In genomic region chr5:104131544-104131943, GRCm38 (mm10) we compare ENCODE assay signal across 10 mouse cellular contexts. TPM values are rescaled to one million over a fixed set of nuclear protein-coding genes. Genes with fewer than 3 reads are reported as not detected.
DNase-seq lines count a peak whose midpoint lies in the region; ATAC-seq and TF ChIP-seq lines count a peak whose summit lies in the region.
"Had no signal": no experiment of that assay in that cellular context is flagged by ENCODE, and none has a peak within 500 bp of the region (broad histone marks: within the 10 kb centered on the region; RNA-seq: fewer than 3 reads in every experiment).

No protein-coding gene starts in this region.

- H3K79me2 ChIP-seq in liver, adult 2 months (ENCODE audit: control insufficient read depth, insufficient read depth, low read length) = no peaks in the 10 kb centered on the region

- no peaks in the 10 kb centered on the region for H3K4me1 ChIP-seq in cerebellum, adult 2 months (ENCODE audit: control insufficient read depth, insufficient read depth, low read length)
- no peaks in the 10 kb centered on the region for H3K4me1 ChIP-seq in liver, adult 2 months (ENCODE audit: control insufficient read depth, insufficient read depth, low read length)
- H3K4me1 ChIP-seq in liver, embryonic 12.5 days = no peaks in the 10 kb centered on the region
- no peaks in the 10 kb centered on the region for H3K4me1 ChIP-seq in forebrain, embryonic 14.5 days (ENCODE audit: control insufficient read depth, insufficient read depth, low read length)
- H3K4me1 ChIP-seq: liver, embryonic 15.5 days had no signal

- H3K9ac ChIP-seq in liver, adult 2 months (ENCODE audit: low read depth, low read length) = no peak overlapping the region
- H3K9ac ChIP-seq in liver, embryonic 12.5 days = no peak overlapping the region
- no peak overlapping the region for H3K9ac ChIP-seq in forebrain, embryonic 14.5 days (ENCODE audit: low read length)
- H3K9ac ChIP-seq: liver, embryonic 15.5 days had no signal

- H3K36me3 ChIP-seq in liver, adult 2 months (ENCODE audit: control insufficient read depth, insufficient read depth, low read length) = no peaks in the 10 kb centered on the region
- H3K36me3 ChIP-seq in liver, embryonic 12.5 days = no peaks in the 10 kb centered on the region
- no peaks in the 10 kb centered on the region for H3K36me3 ChIP-seq in forebrain, embryonic 14.5 days (ENCODE audit: control insufficient read depth, insufficient read depth, low read length)
- H3K36me3 ChIP-seq: liver, embryonic 15.5 days had no signal

- peak; percentile 43; the same call in 1 of the 2 replicates for TF ChIP-seq CTCF in cerebellum, adult 2 months (IDR thresholded peaks at IDR 0.05; ENCODE audit: borderline replicate concordance, insufficient read depth, low read depth, low read length)
- TF ChIP-seq CTCF in liver, adult 2 months (IDR thresholded peaks at IDR 0.05; ENCODE audit: low read depth, low read length) = peak; percentile 55

- no peak overlapping the region for H3K4me3 ChIP-seq in cerebellum, adult 2 months (replicated peaks; ENCODE audit: insufficient read depth, low read depth, low read length)
- no peak overlapping the region for H3K4me3 ChIP-seq in liver, adult 2 months (ENCODE audit: insufficient read depth, low read depth, low read length)
- H3K4me3 ChIP-seq in liver, embryonic 12.5 days = no peak overlapping the region
- H3K4me3 ChIP-seq in forebrain, embryonic 14.5 days (ENCODE audit: low read depth, low read length) = no peak overlapping the region
- H3K4me3 ChIP-seq: liver, embryonic 15.5 days had no signal

- no peak for TF ChIP-seq POLR2A in cerebellum, adult 2 months (IDR thresholded peaks at IDR 0.05; ENCODE audit: borderline replicate concordance, insufficient read depth, low read length)
- no peak for TF ChIP-seq POLR2A in liver, adult 2 months (IDR thresholded peaks at IDR 0.05; ENCODE audit: extremely low read depth, insufficient read depth, low read length)

- no peaks in the 10 kb centered on the region for H3K9me3 ChIP-seq in liver, embryonic 12.5 days (replicated peaks)
- H3K9me3 ChIP-seq in forebrain, embryonic 14.5 days (replicated peaks; ENCODE audit: control insufficient read depth, low read length) = no peaks in the 10 kb centered on the region
- H3K9me3 ChIP-seq: liver, embryonic 15.5 days had no signal

- ATAC-seq in liver, embryonic 12.5 days = no peak
- ATAC-seq in cerebellum, adult (ENCODE audit: insufficient number of reproducible peaks, low FRiP score, low TSS enrichment) = no peak
- no peak for ATAC-seq in forebrain, embryonic 14.5 days

- no peak overlapping the region for H3K27ac ChIP-seq in cerebellum, adult 2 months (ENCODE audit: insufficient read depth, low read length)
- no peak overlapping the region for H3K27ac ChIP-seq in liver, adult 2 months (replicated peaks; ENCODE audit: insufficient read depth, low read depth, low read length)
- H3K27ac ChIP-seq in liver, embryonic 12.5 days = no peak overlapping the region
- H3K27ac ChIP-seq in forebrain, embryonic 14.5 days (ENCODE audit: low read depth, low read length) = no peak overlapping the region
- H3K27ac ChIP-seq: liver, embryonic 15.5 days had no signal

- peak in 1 of 2 experiments; percentile 14 for DNase-seq in cerebellum, adult 2 months
- DNase-seq in cerebellum, adult 8-10 months = no peak
- peak; percentile 44 for DNase-seq in liver, adult 2 months (ENCODE audit: extremely low read depth, low read depth, low spot score)
- peak; percentile 39 for DNase-seq in fibroblast of lung, adult 2 months (ENCODE audit: low read depth)
- peak; percentile 76 for DNase-seq in lung, postnatal 10 days
- no peak for DNase-seq in forebrain, embryonic 14.5 days (ENCODE audit: low spot score)

- H3K27me3 ChIP-seq in cerebellum, adult 2 months (ENCODE audit: control insufficient read depth, insufficient read depth, low read length) = no peaks in the 10 kb centered on the region; the same call in 1 of the 2 replicates
- no peaks in the 10 kb centered on the region; the same call in 1 of the 2 replicates for H3K27me3 ChIP-seq in liver, adult 2 months (ENCODE audit: control insufficient read depth, insufficient read depth, low read length)
- H3K27me3 ChIP-seq in liver, embryonic 12.5 days (replicated peaks) = no peaks in the 10 kb centered on the region
- H3K27me3 ChIP-seq in forebrain, embryonic 14.5 days (replicated peaks; ENCODE audit: control insufficient read depth, insufficient read depth, low read length) = no peaks in the 10 kb centered on the region
- H3K27me3 ChIP-seq: liver, embryonic 15.5 days had no signal

- 61% methylated on average over 4 of the region's 4 CpGs for WGBS in cerebellum, adult 2 months
- 47% methylated on average over 4 of the region's 4 CpGs for WGBS in liver, adult 2 months
- 35% methylated on average over 4 of the region's 4 CpGs for WGBS in liver, embryonic 12.5 days (ENCODE audit: insufficient replicate concordance)
- 76% methylated on average over 4 of the region's 4 CpGs for WGBS in forebrain, embryonic 14.5 days

- no peak overlapping the region for H3K4me2 ChIP-seq in liver, embryonic 12.5 days
- H3K4me2 ChIP-seq in forebrain, embryonic 14.5 days (ENCODE audit: low read length) = no peak overlapping the region
- H3K4me2 ChIP-seq: liver, embryonic 15.5 days had no signal

RNA-seq across cellular contexts. Expression of gene Sparcl1, which starts 18.0 kb away (rescaled TPM):
- polyA plus RNA-seq in cerebellum, adult 2 months (2012; rRNA removed) = 1,650 and 1,724 TPM in 2 replicates
- total RNA-seq in liver, adult 2 months (2014; rRNA removed) = 4.9 and 5.0 TPM in 2 replicates
- 2.2 and 3.0 TPM in 2 replicates for polyA plus RNA-seq in liver, adult 2 months (2012; rRNA removed)
- 3.0 and 3.8 TPM in 2 replicates for polyA plus RNA-seq in liver, embryonic 12.5 days (2016; fragmentation: Nextera tagmentation; extraction: Ambion mirVana)
- 70.4 and 93.1 TPM in 2 replicates for polyA plus RNA-seq in forebrain, embryonic 14.5 days (2014; fragmentation: Nextera tagmentation; extraction: Ambion mirVana)

RNA-seq across cellular contexts. Expression of gene Dspp, which starts 39.0 kb away (rescaled TPM):
- 0.05 and 0.07 TPM in 2 replicates for polyA plus RNA-seq in cerebellum, adult 2 months (2012; rRNA removed)
- not detected in 2 replicates for total RNA-seq in liver, adult 2 months (2014; rRNA removed)
- polyA plus RNA-seq in liver, adult 2 months (2012; rRNA removed) = not detected in 2 replicates
- polyA plus RNA-seq in liver, embryonic 12.5 days (2016; fragmentation: Nextera tagmentation; extraction: Ambion mirVana) = not detected in 2 replicates
- polyA plus RNA-seq in forebrain, embryonic 14.5 days (2014; fragmentation: Nextera tagmentation; extraction: Ambion mirVana) = not detected in 2 replicates
- polyA plus RNA-seq: liver, embryonic 15.5 days; stomach, embryonic 16.5 days had no signal

RNA-seq across cellular contexts. Expression of gene Gm17660, which starts 54.1 kb away (rescaled TPM):
- polyA plus RNA-seq in cerebellum, adult 2 months (2012; rRNA removed) = not detected in 2 replicates
- not detected in 2 replicates for total RNA-seq in liver, adult 2 months (2014; rRNA removed)
- not detected in 2 replicates for polyA plus RNA-seq in liver, adult 2 months (2012; rRNA removed)
- polyA plus RNA-seq in liver, embryonic 12.5 days (2016; fragmentation: Nextera tagmentation; extraction: Ambion mirVana) = not detected in 2 replicates
- 0.44 TPM in 1 of 2 replicates, not detected in the other for polyA plus RNA-seq in forebrain, embryonic 14.5 days (2014; fragmentation: Nextera tagmentation; extraction: Ambion mirVana)
- polyA plus RNA-seq: liver, embryonic 15.5 days had no signal

Comparison
In these comparisons a context has a peak if more than half of its experiments do, and no peak if none do; other contexts are left out.
1. DNase-seq: peak in liver, adult 2 months (single experiment), fibroblast of lung, adult 2 months (single experiment) and lung, postnatal 10 days (single experiment); none in cerebellum, adult 8-10 months (single experiment) and forebrain, embryonic 14.5 days (single experiment).
2. RNA of gene Sparcl1, which starts 18.0 kb away (polyA plus RNA-seq): 1,650 to 1,724 TPM in cerebellum, adult 2 months; 70.4 to 93.1 TPM in forebrain, embryonic 14.5 days, 2.2 to 3.0 TPM in liver, adult 2 months and 3.0 to 3.8 TPM in liver, embryonic 12.5 days; every median in the first group is over 10 times any median in the second.